Mouse (Mus musculus): ENCODE data around the gene Lrmda.

Lrmda gene

GRCm38 (mm10) chr14:22043420-22043819, 23.9 kb downstream of the Lrmda start:
- DNase-seq (ENCODE audit: low spot score), result no peak

GRCm38 (mm10) chr14:22046262-22046856, 26.8 kb downstream of the Lrmda start:
- no peak for DNase-seq (ENCODE audit: low spot score)

- DNase-seq (ENCODE audit: low spot score), result no peak
Measured at GRCm38 (mm10) chr14:22048068-22048899, 28.8 kb downstream of the Lrmda start.

GRCm38 (mm10) chr14:22048900-22049199, 29.3 kb downstream of the Lrmda start:
- no peak for DNase-seq (ENCODE audit: low spot score)

- no peak for DNase-seq (ENCODE audit: low spot score)
Measured at GRCm38 (mm10) chr14:22049282-22049681, 29.8 kb downstream of the Lrmda start.

GRCm38 (mm10) chr14:22051941-22052664, 32.6 kb downstream of the Lrmda start:
- DNase-seq (ENCODE audit: low spot score), result no peak

GRCm38 (mm10) chr14:22055630-22056029, 36.1 kb downstream of the Lrmda start:
- no peak for DNase-seq (ENCODE audit: low spot score)

GRCm38 (mm10) chr14:22056246-22056645, 36.7 kb downstream of the Lrmda start:
- DNase-seq (ENCODE audit: low spot score), result no peak

- no peak for DNase-seq (ENCODE audit: low spot score)
Measured at GRCm38 (mm10) chr14:22058729-22059128, 39.2 kb downstream of the Lrmda start.

- no peak for DNase-seq (ENCODE audit: low spot score)
Measured at GRCm38 (mm10) chr14:22059348-22059861, 39.9 kb downstream of the Lrmda start.

- no peak for DNase-seq (ENCODE audit: low spot score)
Measured at GRCm38 (mm10) chr14:22060787-22061186, 41.3 kb downstream of the Lrmda start.

- DNase-seq (ENCODE audit: low spot score), result no peak
Measured at GRCm38 (mm10) chr14:22062117-22062855, 42.8 kb downstream of the Lrmda start.

- no peak for DNase-seq (ENCODE audit: low spot score)
Measured at GRCm38 (mm10) chr14:22069169-22069568, 49.7 kb downstream of the Lrmda start.

- no peak for DNase-seq (ENCODE audit: low spot score)
Measured at GRCm38 (mm10) chr14:22073385-22073784, 53.9 kb downstream of the Lrmda start.

- DNase-seq (ENCODE audit: low spot score), result no peak
Measured at GRCm38 (mm10) chr14:22074229-22074628, 54.7 kb downstream of the Lrmda start.

- DNase-seq (ENCODE audit: low spot score), result no peak
Measured at GRCm38 (mm10) chr14:22083931-22084330, 64.4 kb downstream of the Lrmda start.

GRCm38 (mm10) chr14:22085411-22085810, 65.9 kb downstream of the Lrmda start:
- no peak for DNase-seq (ENCODE audit: low spot score)

GRCm38 (mm10) chr14:22088604-22089003, 69.1 kb downstream of the Lrmda start:
- DNase-seq (ENCODE audit: low spot score), result no peak

GRCm38 (mm10) chr14:22089331-22089730, 69.8 kb downstream of the Lrmda start:
- DNase-seq (ENCODE audit: low spot score), result no peak

GRCm38 (mm10) chr14:22089866-22090470, 70.5 kb downstream of the Lrmda start:
- DNase-seq (ENCODE audit: low spot score), result no peak

GRCm38 (mm10) chr14:22090778-22091211, 71.3 kb downstream of the Lrmda start:
- no peak for DNase-seq (ENCODE audit: low spot score)

GRCm38 (mm10) chr14:22091306-22091705, 71.8 kb downstream of the Lrmda start:
- no peak for DNase-seq (ENCODE audit: low spot score)

Data from urinary bladder, postnatal 10 days (tissue).